Mouse (Mus musculus) liver, adult 2 months (tissue): ENCODE data around the gene Clcnka. TPM values are rescaled to one million over a fixed set of nuclear protein-coding genes. Genes with fewer than 3 reads are reported as not detected.
A peak's percentile ranks its signal among the peaks of the same experiment; 100 is the strongest.

Experiments
- DNase-seq: peaks from one replicate; pipeline ENCODE4 v3.0.0-alpha.2; 2011; ENCODE audit warnings: low read depth, low spot score; ENCODE audit errors: extremely low read depth
- H3K27ac ChIP-seq: fragments of 200-500 bp; replicated peaks from 2 replicates; pipeline ENCODE4 v1.5.1; 2012; ENCODE audit warnings: low read depth, mild to moderate bottlenecking, control low read depth, inconsistent platforms, low read length; ENCODE audit not compliant: insufficient read depth
- H3K27me3 ChIP-seq: fragments of 200-500 bp; 2 replicates; pipeline ENCODE4 v1.6.1; 2012; ENCODE audit warnings: mild to moderate bottlenecking, moderate library complexity, low read length, inconsistent platforms; ENCODE audit not compliant: control insufficient read depth, insufficient read depth
- H3K36me3 ChIP-seq: fragments of 200-500 bp; 2 replicates; pipeline ENCODE4 v1.6.1; 2012; ENCODE audit warnings: low read length, inconsistent platforms; ENCODE audit not compliant: control insufficient read depth, insufficient read depth
- H3K4me1 ChIP-seq: fragments of 200-500 bp; 2 replicates; pipeline ENCODE4 v1.6.1; 2011; ENCODE audit warnings: low read length; ENCODE audit not compliant: control insufficient read depth, insufficient read depth
- H3K4me3 ChIP-seq: fragments of 200-500 bp; 2 replicates; pipeline ENCODE4 v1.5.1; 2011; ENCODE audit warnings: low read depth, mild to moderate bottlenecking, control low read depth, low read length, moderate library complexity; ENCODE audit not compliant: insufficient read depth
- H3K79me2 ChIP-seq: fragments of 200-500 bp; 2 replicates; pipeline ENCODE4 v1.6.1; 2012; ENCODE audit warnings: inconsistent platforms, mild to moderate bottlenecking, low read length, moderate library complexity; ENCODE audit not compliant: control insufficient read depth, insufficient read depth
- H3K9ac ChIP-seq: fragments of 200-500 bp; 2 replicates; pipeline ENCODE4 v1.6.1; 2012; ENCODE audit warnings: low read depth, mild to moderate bottlenecking, control low read depth, inconsistent platforms, low read length
- CTCF ChIP-seq: fragments of 200-500 bp; IDR thresholded peaks from 2 replicates; pipeline ENCODE4 v1.5.1; 2011; ENCODE audit warnings: low read depth, low read length, control low read depth
- POLR2A ChIP-seq: fragments of 200-500 bp; IDR thresholded peaks from 2 replicates; pipeline ENCODE4 v1.6.1; 2011; ENCODE audit warnings: low read length, control low read depth; ENCODE audit not compliant: insufficient read depth; ENCODE audit errors: extremely low read depth
- WGBS: fragments of 180-500 bp; shearing (Covaris S2); methylation state at CpG from one replicate; pipeline ENCODE4 v1.1.7; 2018; 5-methylcytosine and 5-hydroxymethylcytosine counted together
- polyA plus RNA-seq: library from polyadenylated mRNA; depleted of rRNA; stranded (reverse); fragments of >200 nt; gene quantifications from 2 replicates; pipeline ENCODE4 v1.2.3, GENCODE M21; 2012
- total RNA-seq: library from RNA; depleted of rRNA; stranded (reverse); fragments of >200 nt; gene quantifications from 2 replicates; pipeline ENCODE4 v1.2.3, GENCODE M21; 2014

Gene Clcnka
- total and polyA plus RNA-seq, 2 experiments: 0.04 TPM; not detected in 1

DNA sequence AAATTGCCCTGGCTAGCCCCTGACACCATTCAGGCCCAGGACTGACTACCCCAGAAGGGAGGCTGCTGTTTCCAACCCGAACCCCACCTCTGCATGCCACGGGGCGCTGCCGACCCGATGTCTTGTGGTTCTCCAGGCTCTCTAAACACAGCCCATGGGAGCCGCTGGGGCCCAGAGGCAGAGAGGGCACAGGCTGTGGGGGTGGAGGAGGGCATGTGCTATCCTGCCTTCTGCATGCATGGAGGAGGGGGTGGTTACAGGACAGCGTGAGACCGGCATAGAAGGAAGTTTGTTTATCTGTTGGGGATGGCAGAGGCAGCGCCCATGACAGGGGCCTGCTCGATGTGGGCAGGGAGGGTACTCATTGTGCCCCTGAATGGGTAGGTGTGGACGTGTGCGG lies 48.5 kb downstream of the Clcnka start:
- no peaks in the 10 kb centered on the region for H3K79me2 ChIP-seq
- WGBS: 92% methylated on average over 12 of the region's 12 CpGs

GRCm38 (mm10) chr4:141348616-141349015 lies 49.9 kb downstream of the Clcnka start:
- no peaks in the 10 kb centered on the region for H3K36me3 ChIP-seq
- peak; percentile 25 for DNase-seq
- TF ChIP-seq CTCF: no peak
- WGBS: 86% methylated on average over 11 of the region's 11 CpGs
- peaks cover 8% of the 10 kb centered on the region for H3K4me1 ChIP-seq
- H3K79me2 ChIP-seq: no peaks in the 10 kb centered on the region
- no peak overlapping the region for H3K4me3 ChIP-seq
- no peak overlapping the region for H3K9ac ChIP-seq
- H3K27ac ChIP-seq: no peak overlapping the region
- H3K27me3 ChIP-seq: no peaks in the 10 kb centered on the region

More for the DNA sequence above, 48.5 kb downstream of the Clcnka start:
- Histone ChIP-seq H3K36me3 (no peaks in the 10 kb centered on the region), H3K27me3 (no peaks in the 10 kb centered on the region), H3K4me1 (peaks cover 8% of the 10 kb centered on the region), H3K4me3 (no peak overlapping the region), H3K9ac (no peak overlapping the region), H3K27ac (no peak overlapping the region)
- DNase-seq: no peak
- TF ChIP-seq CTCF (no peak), POLR2A (no peak)

DNA sequence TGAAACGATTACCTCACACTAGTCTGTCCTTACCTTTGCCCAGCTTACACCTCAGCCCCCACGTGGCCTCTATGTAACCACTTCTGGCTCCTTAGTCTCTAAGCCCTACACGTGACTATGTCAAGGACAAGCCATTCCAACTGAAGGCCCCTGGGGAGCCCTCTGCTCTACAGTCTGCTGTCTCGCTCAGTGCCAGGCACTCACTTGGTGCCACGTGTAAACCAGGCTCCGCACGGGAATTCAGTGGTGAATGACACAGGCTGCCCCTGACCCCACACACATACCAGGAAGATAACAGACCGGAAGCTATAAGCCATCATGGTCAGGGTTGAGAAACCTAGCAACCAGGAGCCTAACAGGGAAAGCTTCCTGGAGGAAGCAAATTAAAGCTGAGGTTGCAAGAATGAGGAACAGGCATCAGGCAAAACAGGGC lies 51.1 kb downstream of the Clcnka start:
- no peaks in the 10 kb centered on the region for H3K27me3 ChIP-seq
- H3K9ac ChIP-seq: no peak overlapping the region
- peak; percentile 91 for DNase-seq
- H3K4me3 ChIP-seq: no peak overlapping the region
- no peaks in the 10 kb centered on the region for H3K79me2 ChIP-seq
- peaks cover 8% of the 10 kb centered on the region for H3K4me1 ChIP-seq
- 13% methylated on average over 8 of the region's 8 CpGs for WGBS
- no peaks in the 10 kb centered on the region for H3K36me3 ChIP-seq
- TF ChIP-seq POLR2A (no peak), CTCF (no peak)
- 0 out of 2 replicates have a peak overlapping the region, but pooled peaks have one; percentile 11 for H3K27ac ChIP-seq

GRCm38 (mm10) chr4:141345219-141345618 lies 53.3 kb downstream of the Clcnka start:
- Histone ChIP-seq H3K36me3 (no peaks in the 10 kb centered on the region), H3K79me2 (no peaks in the 10 kb centered on the region), H3K4me3 (no peak overlapping the region), H3K27me3 (no peaks in the 10 kb centered on the region), H3K9ac (no peak overlapping the region), H3K27ac (no peak overlapping the region), H3K4me1 (peaks cover 8% of the 10 kb centered on the region)
- whole genome bisulfite sequencing: 93% methylated on average over 12 of the region's 12 CpGs
- TF ChIP-seq CTCF (no peak), POLR2A (no peak)
- DNase-seq: no peak

- Histone ChIP-seq H3K79me2 (no peaks in the 10 kb centered on the region), H3K4me1 (peaks cover 8% of the 10 kb centered on the region), H3K36me3 (no peaks in the 10 kb centered on the region), H3K27me3 (no peaks in the 10 kb centered on the region), H3K27ac (no peak overlapping the region), H3K4me3 (no peak overlapping the region), H3K9ac (no peak overlapping the region)
- DNase-seq: no peak
- no peak for TF ChIP-seq POLR2A
- no peak for TF ChIP-seq CTCF
- WGBS: 87% methylated on average over 7 of the region's 7 CpGs
These were observed 55.0 kb downstream of the Clcnka start for GRCm38 (mm10) chr4:141343515-141343914.

- no peak for DNase-seq
- Histone ChIP-seq H3K36me3 (no peaks in the 10 kb centered on the region), H3K79me2 (no peaks in the 10 kb centered on the region), H3K27me3 (no peaks in the 10 kb centered on the region), H3K9ac (no peak overlapping the region), H3K4me3 (no peak overlapping the region), H3K4me1 (no peaks in the 10 kb centered on the region), H3K27ac (no peak overlapping the region)
- WGBS: 91% methylated on average over 7 of the region's 7 CpGs
- TF ChIP-seq CTCF (no peak), POLR2A (no peak)
These were observed 57.0 kb downstream of the Clcnka start for GRCm38 (mm10) chr4:141341477-141341876.
